Mouse (Mus musculus): ENCODE data around the gene Alg10b. TPM values are rescaled to one million over a fixed set of nuclear protein-coding genes. Genes with fewer than 3 reads are reported as not detected.

The Alg10b gene
- polyA plus RNA-seq, 1 experiment from 2014 or later = 42.6 TPM

Small RNAs within 50 kb of the gene (microRNA-seq; reads per million reads assigned to microRNA genes)
- gene Mir7648 = not detected

All from hindbrain, embryonic 15.5 days (tissue).